Mouse (Mus musculus): Measurements from ENCODE around the gene Krtap19-5. TPM values are rescaled to one million over a fixed set of nuclear protein-coding genes. Genes with fewer than 3 reads are reported as not detected.

Gene Krtap19-5
- polyA plus RNA-seq, 1 experiment from 2014 or later = not detected

Other genes starting within 250 kb of the Krtap19-5 start
- gene Krtap26-1, start 248.7 kb downstream of the Krtap19-5 start, polyA plus RNA-seq (2016; fragmentation: Nextera tagmentation; extraction: Ambion mirVana) = not detected in 2 replicates
- not detected in 2 replicates for gene Krtap27-1, start 224.8 kb downstream of the Krtap19-5 start, polyA plus RNA-seq (2016; fragmentation: Nextera tagmentation; extraction: Ambion mirVana)
- not detected in 2 replicates for gene 2310061N02Rik, start 188.5 kb downstream of the Krtap19-5 start, polyA plus RNA-seq (2016; fragmentation: Nextera tagmentation; extraction: Ambion mirVana)
- not detected in 2 replicates for gene Krtap13-1, start 167.6 kb downstream of the Krtap19-5 start, polyA plus RNA-seq (2016; fragmentation: Nextera tagmentation; extraction: Ambion mirVana)
- not detected in 2 replicates for gene Krtap13, start 144.8 kb downstream of the Krtap19-5 start, polyA plus RNA-seq (2016; fragmentation: Nextera tagmentation; extraction: Ambion mirVana)
- not detected in 2 replicates for gene 2310034C09Rik, start 137.6 kb downstream of the Krtap19-5 start, polyA plus RNA-seq (2016; fragmentation: Nextera tagmentation; extraction: Ambion mirVana)
- not detected in 2 replicates for gene 2310057N15Rik, start 122.3 kb downstream of the Krtap19-5 start, polyA plus RNA-seq (2016; fragmentation: Nextera tagmentation; extraction: Ambion mirVana)
- gene Gm5965, start 118.6 kb downstream of the Krtap19-5 start, polyA plus RNA-seq (2016; fragmentation: Nextera tagmentation; extraction: Ambion mirVana) = not detected in 2 replicates
- gene Gm20741, start 84.2 kb downstream of the Krtap19-5 start, polyA plus RNA-seq (2016; fragmentation: Nextera tagmentation; extraction: Ambion mirVana) = not detected in 2 replicates
- not detected in 2 replicates for gene Krtap15, start 76.2 kb downstream of the Krtap19-5 start, polyA plus RNA-seq (2016; fragmentation: Nextera tagmentation; extraction: Ambion mirVana)
- gene Krtap14, start 70.3 kb downstream of the Krtap19-5 start, polyA plus RNA-seq (2016; fragmentation: Nextera tagmentation; extraction: Ambion mirVana) = not detected in 2 replicates
- not detected in 2 replicates for gene Krtap19-1, start 27.0 kb downstream of the Krtap19-5 start, polyA plus RNA-seq (2016; fragmentation: Nextera tagmentation; extraction: Ambion mirVana)
- not detected in 2 replicates for gene Krtap19-2, start 22.2 kb downstream of the Krtap19-5 start, polyA plus RNA-seq (2016; fragmentation: Nextera tagmentation; extraction: Ambion mirVana)
- not detected in 2 replicates for gene Krtap19-3, start 18.4 kb downstream of the Krtap19-5 start, polyA plus RNA-seq (2016; fragmentation: Nextera tagmentation; extraction: Ambion mirVana)
- not detected in 2 replicates for gene Krtap19-4, start 11.4 kb downstream of the Krtap19-5 start, polyA plus RNA-seq (2016; fragmentation: Nextera tagmentation; extraction: Ambion mirVana)
- not detected in 2 replicates for gene Krtap19-9b, start 35.8 kb upstream of the Krtap19-5 start, polyA plus RNA-seq (2016; fragmentation: Nextera tagmentation; extraction: Ambion mirVana)
- gene Krtap16-3, start 66.4 kb upstream of the Krtap19-5 start, polyA plus RNA-seq (2016; fragmentation: Nextera tagmentation; extraction: Ambion mirVana) = not detected in 2 replicates
- gene Krtap22-2, start 114.3 kb upstream of the Krtap19-5 start, polyA plus RNA-seq (2016; fragmentation: Nextera tagmentation; extraction: Ambion mirVana) = not detected in 2 replicates
- not detected in 2 replicates for gene Gm10229, start 118.8 kb upstream of the Krtap19-5 start, polyA plus RNA-seq (2016; fragmentation: Nextera tagmentation; extraction: Ambion mirVana)
- not detected in 2 replicates for gene Krtap6-1, start 135.2 kb upstream of the Krtap19-5 start, polyA plus RNA-seq (2016; fragmentation: Nextera tagmentation; extraction: Ambion mirVana)
- not detected in 2 replicates for gene Gm10228, start 145.0 kb upstream of the Krtap19-5 start, polyA plus RNA-seq (2016; fragmentation: Nextera tagmentation; extraction: Ambion mirVana)
- gene Krtap6-5, start 151.4 kb upstream of the Krtap19-5 start, polyA plus RNA-seq (2016; fragmentation: Nextera tagmentation; extraction: Ambion mirVana) = not detected in 2 replicates
- not detected in 2 replicates for gene 1110025L11Rik, start 167.5 kb upstream of the Krtap19-5 start, polyA plus RNA-seq (2016; fragmentation: Nextera tagmentation; extraction: Ambion mirVana)
- gene Krtap6-3, start 187.6 kb upstream of the Krtap19-5 start, polyA plus RNA-seq (2016; fragmentation: Nextera tagmentation; extraction: Ambion mirVana) = not detected in 2 replicates
- gene Gm6358, start 244.4 kb upstream of the Krtap19-5 start, polyA plus RNA-seq (2016; fragmentation: Nextera tagmentation; extraction: Ambion mirVana) = not detected in 2 replicates